Mouse (Mus musculus) olfactory bulb, adult 2 months (tissue): ENCODE results near the gene Hoxa6.

Source experiments
- CTCF ChIP-seq: fragments of 200-500 bp; IDR thresholded peaks from 2 replicates; pipeline ENCODE4 v1.5.1; 2012; ENCODE audit warnings: low read depth, mild to moderate bottlenecking, low read length, moderate library complexity; ENCODE audit not compliant: insufficient read depth
- POLR2A ChIP-seq: fragments of 200-500 bp; IDR thresholded peaks from 2 replicates; pipeline ENCODE4 v1.6.1; 2012; ENCODE audit warnings: mild to moderate bottlenecking, low read depth, low read length, moderate library complexity; ENCODE audit not compliant: insufficient read depth

GRCm38 (mm10) chr6:52245757-52246142 is 37.2 kb upstream of the Hoxa6 start, which contains the start of gene Hoxa11:
- no peak for TF ChIP-seq CTCF
- TF ChIP-seq POLR2A = no peak
